ENCODE assay signal across 18 mouse cellular contexts in genomic region chr15:78215269-78215668, GRCm38 (mm10). TPM values are rescaled to one million over a fixed set of nuclear protein-coding genes. Genes with fewer than 3 reads are reported as not detected.
DNase-seq lines count a peak whose midpoint lies in the region.
"Had no signal": no experiment of that assay in that cellular context is flagged by ENCODE, and none has a peak within 500 bp of the region (broad histone marks: within the 10 kb centered on the region; RNA-seq: fewer than 3 reads in every experiment).

No protein-coding gene starts in this region.

- DNase-seq in layer of hippocampus, adult 9-11 months, result peak; percentile 13
- DNase-seq in layer of hippocampus, adult 9-10 months (ENCODE audit: low spot score), result no peak
- DNase-seq in 3134 (ENCODE audit: extremely low read depth, insufficient read length, low spot score), result peak; percentile 67
- DNase-seq in Muller cell, postnatal 12 days (ENCODE audit: inconsistent ontology term), result peak; percentile 50
- peak; percentile 7 for DNase-seq in fibroblast of lung, adult 2 months (ENCODE audit: low read depth)
- no peak for DNase-seq in right cerebral cortex, postnatal 25 days
- no peak for DNase-seq in left cerebral cortex, postnatal 14 days (ENCODE audit: low spot score in 2 of 2)
- DNase-seq: adrenal gland, postnatal 25 days; cerebellum, adult 11-12 months; cerebellum, adult 8-10 months; cerebellum, postnatal 10 days; cerebellum, postnatal 36 days; forebrain, postnatal 0 days; gastrocnemius, postnatal 25 days; heart, adult 18-20 months; heart, postnatal 10 days; heart, postnatal 36 days had no signal

- intact Hi-C loops in left cerebral cortex, postnatal 14 days (cut with DNase I), result no loop called here

RNA-seq across cellular contexts. Expression of gene Pvalb, which starts 9.1 kb away (rescaled TPM):
- 10 to 100 TPM; 39.1 to 46.5 TPM for total RNA-seq in left cerebral cortex, postnatal 14 days (2021)
- total RNA-seq: adrenal gland, postnatal 25 days; G1E; heart, postnatal 10 days had no signal

RNA-seq across cellular contexts. Expression of gene Ncf4, which starts 29.3 kb away (rescaled TPM):
- 1 to 10 TPM; 1.2 to 1.3 TPM for total RNA-seq in left cerebral cortex, postnatal 14 days (2021)

RNA-seq across cellular contexts. Expression of gene Ift27, which starts 41.4 kb away (rescaled TPM):
- 10 to 100 TPM; 35.4 to 42.3 TPM for total RNA-seq in left cerebral cortex, postnatal 14 days (2021)

Comparison
In these comparisons a context has a peak if more than half of its experiments do, and no peak if none do; other contexts are left out.
1. DNase-seq: peak in layer of hippocampus, adult 9-11 months (single experiment), 3134 (single experiment), Muller cell, postnatal 12 days (single experiment) and fibroblast of lung, adult 2 months (single experiment); none in layer of hippocampus, adult 9-10 months (single experiment), right cerebral cortex, postnatal 25 days (single experiment) and left cerebral cortex, postnatal 14 days (0 of 2).